Mouse (Mus musculus): ENCODE data around the gene Eva1c.
A peak's percentile ranks its signal among the peaks of the same experiment; 100 is the strongest.
"Not testable (repeated sequence)": the region's sequence is repeated elsewhere in the genome, so short reads cannot be mapped to it uniquely, and the experiment has no call there.

Gene Eva1c

DNA sequence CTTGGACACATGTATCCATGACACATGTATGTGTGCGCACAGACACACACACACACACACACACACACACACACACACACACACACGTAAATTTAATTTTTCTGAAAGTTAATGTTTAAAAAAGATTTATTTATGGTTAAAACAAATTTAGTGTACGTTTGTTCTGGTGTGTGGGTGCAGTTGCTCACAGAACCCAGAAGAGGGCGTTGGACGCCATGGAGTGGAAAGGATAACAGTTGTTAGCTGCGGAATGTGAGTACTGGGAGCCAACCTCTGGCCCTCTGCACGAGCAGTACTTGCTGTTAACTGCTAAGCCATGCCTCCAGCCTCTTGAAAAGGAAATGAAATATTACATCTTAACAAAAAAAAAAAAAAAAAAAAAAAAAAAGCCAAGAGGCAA, at the start of gene Eva1c:
TSS of gene Eva1c (plus strand) at position 263 of the 400 bp plus-strand sequence.
- DNase-seq (ENCODE audit: low spot score) = no peak

DNA sequence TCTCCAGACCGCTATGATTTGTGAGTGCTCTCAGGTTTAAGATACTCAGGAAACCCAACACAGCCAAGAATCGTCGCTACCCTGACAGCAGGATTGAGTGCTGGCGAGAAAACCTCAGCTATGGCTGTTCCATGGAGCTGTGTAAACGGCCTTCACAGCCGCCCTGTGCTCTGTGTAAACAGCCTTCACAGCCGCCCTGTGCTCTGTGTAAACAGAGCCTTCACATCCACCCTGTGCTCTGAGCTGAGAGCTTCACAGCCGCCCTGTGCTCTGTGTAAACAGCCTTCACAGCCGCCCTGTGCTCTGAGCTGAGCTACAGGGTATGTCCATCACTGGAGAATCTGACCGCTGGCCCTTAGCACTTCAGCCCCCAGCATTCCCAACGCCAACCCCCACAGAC, 46.7 kb upstream of the Eva1c start:
- no peak for DNase-seq (ENCODE audit: low spot score)

DNA sequence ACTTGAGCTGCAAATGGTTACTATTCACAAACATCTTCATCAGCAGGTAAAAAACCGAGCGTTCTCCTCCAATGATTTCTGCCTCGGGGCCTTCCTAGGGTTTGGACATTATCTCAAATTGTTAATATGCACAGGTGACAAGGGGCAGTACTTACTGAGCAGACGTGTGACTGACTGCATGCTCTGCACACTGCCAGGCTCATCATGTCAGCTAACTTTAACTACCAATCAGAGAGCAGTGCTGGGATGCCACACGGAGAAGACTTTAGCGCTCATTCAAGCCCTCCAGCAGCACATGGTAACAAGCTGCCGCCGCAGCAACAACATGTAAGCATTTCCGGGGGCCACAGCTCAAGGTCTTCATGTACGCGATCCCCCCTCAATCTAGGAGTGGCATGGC, 43.2 kb upstream of the Eva1c start:
- DNase-seq (ENCODE audit: low spot score) = no peak

DNA sequence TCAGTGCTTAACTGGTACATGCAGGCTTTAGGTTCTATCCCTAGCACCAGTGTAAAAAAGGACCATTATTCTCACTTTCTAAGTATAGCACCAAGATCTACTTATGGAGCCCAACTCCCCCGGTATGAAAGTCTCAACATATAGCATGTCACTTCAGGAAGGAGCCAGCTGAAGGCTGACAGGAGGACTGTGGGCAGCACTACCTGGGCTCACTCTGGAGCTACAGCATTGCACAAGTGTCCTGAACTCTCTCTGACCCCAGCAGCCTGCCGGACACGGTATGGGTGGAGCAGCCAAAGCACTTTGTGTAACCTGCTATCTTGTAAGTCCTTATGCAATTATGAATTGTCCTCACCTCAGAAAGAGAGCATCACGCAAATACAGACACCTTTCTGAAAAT, 41.3 kb upstream of the Eva1c start:
- DNase-seq (ENCODE audit: low spot score) = no peak

DNA sequence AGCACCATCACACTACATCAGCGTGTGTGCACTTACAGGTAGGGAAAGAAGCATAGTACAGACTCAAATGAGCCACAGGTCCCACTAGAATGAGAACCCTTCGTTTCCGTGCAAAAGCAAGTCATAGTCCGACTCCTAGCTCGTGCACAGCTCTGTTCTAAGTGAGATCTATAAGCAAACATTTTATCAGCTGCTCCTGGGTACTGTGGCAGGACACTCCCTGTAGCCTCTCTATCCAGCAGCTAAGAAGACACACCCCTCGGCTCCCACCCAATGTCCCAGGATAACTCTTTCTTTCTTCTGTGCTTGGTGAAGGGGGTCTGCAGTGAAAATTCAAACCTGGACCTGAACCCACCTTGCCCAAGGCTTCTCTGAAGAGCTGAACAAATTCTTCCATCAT, 37.9 kb upstream of the Eva1c start:
- no peak for DNase-seq (ENCODE audit: low spot score)

DNA sequence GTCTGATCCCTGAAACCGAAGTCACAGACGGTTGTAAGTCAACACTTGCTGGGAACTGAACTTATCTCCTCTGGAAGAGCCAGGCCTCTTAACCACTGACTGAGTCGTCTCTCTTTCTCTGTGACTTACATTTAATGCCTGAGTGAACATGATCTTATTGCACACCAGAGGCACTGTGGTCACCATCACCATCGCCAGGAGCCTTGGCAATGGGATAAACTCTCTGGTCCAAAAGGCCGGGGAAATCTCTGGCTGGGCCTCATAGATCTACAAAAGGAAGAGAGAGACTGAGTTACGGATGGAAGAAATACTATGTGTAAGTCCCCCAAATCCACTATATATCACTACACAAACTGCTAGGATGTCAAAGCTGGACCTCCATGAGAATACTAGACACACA, 35.6 kb upstream of the Eva1c start:
- DNase-seq (ENCODE audit: low spot score) = no peak

DNA sequence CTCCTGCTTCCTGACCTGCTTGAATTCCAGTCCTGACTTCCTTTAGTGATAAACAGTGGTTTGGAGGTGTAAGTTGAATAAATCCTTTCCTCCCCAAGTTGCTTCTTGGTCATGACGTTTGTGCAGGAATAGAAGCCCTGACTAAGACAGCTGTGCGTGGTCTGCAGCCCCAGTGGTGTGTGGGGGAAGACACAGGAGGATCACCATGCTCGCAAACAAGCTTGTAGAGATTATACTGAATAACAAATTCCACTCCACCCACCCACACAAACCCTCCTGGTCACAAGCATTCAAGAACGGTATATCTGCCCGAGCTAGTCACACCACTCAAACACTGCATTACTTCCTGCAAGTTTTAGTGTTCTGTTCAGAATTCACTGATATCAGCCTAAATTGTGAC, 34.5 kb upstream of the Eva1c start:
- DNase-seq (ENCODE audit: low spot score) = no peak

DNA sequence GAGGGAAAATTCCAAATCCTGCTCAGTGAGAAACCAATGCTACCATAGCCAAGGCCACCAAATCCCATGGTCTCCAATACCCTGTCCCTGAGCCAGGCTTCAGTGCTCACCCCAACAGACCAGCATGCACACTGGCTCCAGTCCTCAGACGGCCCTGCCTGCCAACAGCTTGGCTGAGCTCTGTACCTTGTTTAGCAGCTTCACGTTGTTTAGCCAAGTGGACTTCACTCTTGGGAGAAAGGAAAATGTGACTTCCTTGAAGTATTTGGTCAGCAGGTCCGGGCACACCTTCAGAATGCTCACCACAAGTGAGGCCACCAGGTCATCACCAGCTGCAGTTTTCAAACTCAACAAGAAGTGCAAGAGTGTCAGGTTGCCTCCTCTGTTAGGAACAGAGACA, 34.0 kb upstream of the Eva1c start:
- no peak for DNase-seq (ENCODE audit: low spot score)

DNA sequence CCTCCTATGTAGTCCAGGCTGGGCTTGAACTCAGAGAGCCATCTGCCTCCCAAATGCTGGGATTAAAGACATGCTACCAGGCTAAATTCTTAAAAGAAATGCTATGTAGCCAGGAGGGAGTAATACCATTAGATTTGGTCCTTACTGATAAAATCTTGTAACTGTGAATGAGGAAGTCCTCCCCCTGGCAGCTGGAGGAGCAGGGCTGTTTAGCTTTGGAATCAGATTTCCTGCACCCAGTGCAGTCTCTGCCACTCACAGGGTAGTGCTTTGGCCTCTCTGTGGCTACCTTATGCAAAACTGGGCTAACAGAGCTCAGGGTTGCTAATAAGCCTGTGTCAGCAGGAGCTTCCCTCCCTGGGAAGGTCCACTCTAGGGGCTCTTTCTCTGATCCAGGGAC, 31.8 kb upstream of the Eva1c start:
- DNase-seq (ENCODE audit: low spot score) = no peak

DNA sequence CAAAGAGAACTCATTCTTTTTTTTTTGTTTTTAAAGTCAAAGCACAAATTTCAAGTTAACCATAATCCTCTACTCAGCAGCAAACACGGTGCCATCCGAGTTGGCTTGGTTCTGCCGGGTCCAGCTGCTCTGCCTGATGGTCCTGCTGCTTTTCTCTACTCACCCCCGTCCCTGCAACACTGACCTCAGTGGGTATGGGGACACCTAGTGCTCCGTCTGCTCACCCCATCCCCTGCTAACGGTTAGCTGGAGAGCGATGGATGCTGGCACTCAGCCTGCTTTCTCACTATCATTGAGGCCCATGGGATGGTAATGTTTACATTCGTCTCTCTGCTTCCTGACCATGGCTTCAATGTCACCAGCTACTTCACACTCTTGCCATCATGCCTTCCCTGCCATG, 28.1 kb upstream of the Eva1c start:
- DNase-seq (ENCODE audit: low spot score) = no peak

DNA sequence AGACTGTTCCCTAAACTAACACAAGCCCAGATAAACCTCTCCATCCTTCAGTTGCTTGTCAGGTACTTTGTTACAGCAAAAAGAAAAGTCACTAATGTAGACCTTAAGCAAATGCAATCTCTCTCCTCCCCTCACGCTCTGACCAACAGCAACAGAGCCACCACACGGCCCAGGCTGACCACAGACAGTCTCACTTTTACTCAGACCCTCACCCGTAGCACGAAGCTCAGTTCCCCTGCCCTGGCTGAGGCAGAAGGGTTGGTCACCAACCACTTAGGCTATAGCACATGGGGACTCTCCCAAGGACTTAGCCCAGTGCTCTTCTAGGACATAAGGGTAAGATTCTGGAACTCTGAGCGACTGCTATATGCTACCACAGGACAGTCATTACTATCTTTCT, 27.7 kb upstream of the Eva1c start:
- no peak for DNase-seq (ENCODE audit: low spot score)

DNA sequence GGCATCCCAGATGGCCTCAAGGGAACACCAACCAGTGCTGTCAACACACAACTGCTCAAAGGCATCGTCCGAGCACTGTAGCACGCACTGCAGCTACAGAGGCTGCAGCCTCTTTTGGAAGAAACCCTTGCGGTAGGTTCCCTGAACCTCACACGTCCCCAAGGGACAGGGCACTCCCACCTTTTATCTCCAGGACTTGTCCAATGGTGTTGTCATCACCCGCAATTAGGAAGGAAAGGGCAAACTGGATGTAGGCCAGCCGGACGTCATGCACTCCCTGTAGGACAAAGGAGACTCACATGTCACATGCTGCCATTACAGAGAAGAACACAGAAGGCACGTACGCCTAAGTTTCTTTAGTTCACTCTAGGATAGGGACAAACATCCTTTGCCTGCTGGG, 26.7 kb upstream of the Eva1c start:
- no peak for DNase-seq (ENCODE audit: low spot score)

DNA sequence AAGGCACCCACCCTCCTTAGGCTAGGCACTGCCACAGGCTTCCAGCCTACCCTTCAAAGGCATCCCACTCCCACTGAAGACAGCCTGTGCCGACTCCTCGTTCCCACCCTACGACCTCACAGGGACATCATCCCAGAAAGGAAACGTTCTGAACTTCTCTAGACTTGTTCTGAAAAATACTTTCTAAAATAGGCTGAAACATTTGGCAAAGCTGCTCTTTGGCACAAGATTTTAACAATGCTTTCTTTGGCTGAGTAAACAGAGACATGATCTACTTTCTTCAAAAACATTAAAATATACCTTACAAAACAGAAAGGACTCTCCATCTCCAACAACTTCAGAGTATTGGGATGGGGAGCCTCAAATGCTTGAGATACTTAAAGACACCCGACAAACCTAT, 25.3 kb upstream of the Eva1c start:
- DNase-seq (ENCODE audit: low spot score) = no peak

DNA sequence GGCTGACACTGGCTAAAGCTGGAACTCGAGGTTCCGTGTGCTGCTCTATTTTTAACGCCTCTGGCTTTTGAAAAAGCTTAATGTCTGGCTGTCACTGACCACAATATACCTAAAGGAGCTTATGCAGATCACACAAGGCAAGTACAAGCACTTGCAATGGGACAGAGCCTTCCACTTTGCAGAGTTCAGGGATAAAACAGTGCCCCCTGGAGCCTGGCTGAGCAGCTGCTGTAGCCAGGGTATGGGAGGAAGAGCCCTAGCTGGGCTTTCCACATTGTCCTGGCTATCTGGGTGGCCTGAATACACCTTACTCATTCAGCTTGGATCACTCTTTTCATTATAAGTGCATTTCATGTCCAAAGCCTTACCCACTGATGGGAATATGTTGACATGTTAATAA, 24.6 kb upstream of the Eva1c start:
- DNase-seq (ENCODE audit: low spot score) = peak; percentile 60

DNA sequence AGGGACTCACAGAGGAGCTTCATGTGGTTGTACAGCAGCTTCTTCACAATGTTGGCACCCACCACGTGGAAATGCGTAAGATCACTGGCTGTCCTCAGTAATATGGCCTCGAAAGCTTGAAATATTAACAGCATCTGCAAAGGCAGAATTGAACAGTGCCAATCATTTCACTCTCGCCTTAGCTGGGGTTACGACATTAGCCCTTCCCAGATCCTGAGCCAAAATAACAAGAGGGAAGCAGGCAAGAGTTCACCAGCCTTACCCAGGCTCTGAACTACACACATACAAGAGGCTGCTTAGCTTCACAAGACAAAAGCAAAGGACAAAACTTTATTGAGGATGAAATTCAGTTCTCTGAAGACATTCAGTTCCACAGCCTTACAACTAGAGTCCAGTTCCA, 22.1 kb upstream of the Eva1c start:
- no peak for DNase-seq (ENCODE audit: low spot score)

DNA sequence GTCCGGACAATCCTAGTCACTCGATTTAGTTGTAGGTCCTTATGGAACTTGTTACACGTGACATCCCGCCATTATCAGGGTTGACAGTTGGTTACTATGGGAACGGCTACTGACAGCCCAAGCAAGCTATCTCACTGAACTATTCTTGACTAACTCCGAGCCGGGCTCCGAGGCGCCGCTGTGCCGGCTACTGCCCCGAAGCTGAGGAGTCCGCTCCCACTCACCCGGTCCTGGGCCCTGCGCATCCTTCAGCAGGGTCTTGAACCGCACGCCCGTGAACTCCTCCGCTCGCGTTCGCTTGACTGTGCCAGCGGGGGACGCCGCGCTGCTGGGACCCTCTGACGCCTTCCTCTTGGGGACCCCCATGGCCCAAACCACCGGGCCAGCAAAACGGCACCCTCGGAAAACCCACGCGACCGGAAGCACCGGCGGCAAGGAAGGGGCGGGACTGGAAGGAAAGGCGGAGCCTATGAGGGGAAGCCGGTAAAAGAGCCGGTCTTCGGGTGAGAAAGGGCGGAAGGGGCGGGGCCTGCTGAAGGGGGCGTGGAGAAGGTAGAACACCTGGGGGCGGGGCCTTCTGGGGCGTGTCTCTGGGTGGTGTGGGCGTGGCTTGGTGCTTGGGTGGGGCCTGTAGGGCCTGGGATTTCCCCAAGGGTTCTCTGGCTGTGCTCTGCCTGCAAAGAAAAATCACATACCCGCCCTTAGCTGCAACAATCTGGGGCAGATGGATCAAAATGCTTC, 16.4 kb upstream of the Eva1c start, which contains the start of gene Urb1:
TSS of gene Urb1 (minus strand) at position 439 of the 741 bp plus-strand sequence.
- DNase-seq (ENCODE audit: low spot score) = peak; percentile 99

DNA sequence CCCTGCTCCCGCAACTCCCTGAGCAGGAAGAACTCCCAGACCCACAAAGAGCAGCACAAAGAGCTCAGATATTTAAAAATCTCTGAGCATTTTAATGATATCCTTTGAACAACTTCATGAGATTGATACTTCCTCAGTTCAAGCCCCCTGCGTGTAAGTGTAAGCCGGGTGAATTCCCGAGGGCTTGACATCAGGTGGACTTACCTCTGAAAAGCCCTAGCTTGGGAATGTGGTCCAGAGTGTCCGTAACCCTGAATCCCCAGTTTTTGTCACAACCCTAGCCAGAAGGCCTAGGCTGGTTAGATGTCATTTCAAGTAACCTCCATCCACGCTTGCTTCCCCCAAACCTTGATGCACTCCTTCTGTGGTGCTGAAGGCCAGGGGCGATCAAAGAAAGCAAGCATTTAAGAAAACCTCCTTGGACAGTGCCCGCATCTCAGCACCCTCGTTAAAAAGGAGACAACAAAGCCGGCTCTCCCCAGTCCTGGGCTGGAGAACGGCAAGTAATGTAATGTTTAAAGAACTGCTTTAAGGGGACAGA, 15.7 kb upstream of the Eva1c start:
- no peak for DNase-seq (ENCODE audit: low spot score)

DNA sequence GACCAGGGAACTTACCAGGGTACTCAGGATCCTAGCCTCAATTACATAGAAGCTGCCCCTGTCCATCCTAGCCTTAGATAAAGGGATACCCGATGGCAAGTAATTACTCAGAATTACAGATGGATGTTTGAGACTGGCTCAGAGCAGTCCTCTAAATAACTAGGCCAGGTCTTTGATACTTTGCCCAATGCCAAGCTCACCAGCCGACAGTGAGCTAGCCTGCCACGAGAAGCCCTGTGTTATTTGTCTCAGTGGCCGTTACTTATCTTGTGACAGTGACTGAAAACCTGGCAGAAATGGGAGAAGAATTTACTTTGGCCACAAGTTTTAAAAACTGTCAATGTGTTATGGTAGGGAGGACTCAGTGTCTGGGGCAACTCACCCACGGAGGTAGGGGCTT, 14.4 kb upstream of the Eva1c start:
- DNase-seq (ENCODE audit: low spot score) = no peak

DNA sequence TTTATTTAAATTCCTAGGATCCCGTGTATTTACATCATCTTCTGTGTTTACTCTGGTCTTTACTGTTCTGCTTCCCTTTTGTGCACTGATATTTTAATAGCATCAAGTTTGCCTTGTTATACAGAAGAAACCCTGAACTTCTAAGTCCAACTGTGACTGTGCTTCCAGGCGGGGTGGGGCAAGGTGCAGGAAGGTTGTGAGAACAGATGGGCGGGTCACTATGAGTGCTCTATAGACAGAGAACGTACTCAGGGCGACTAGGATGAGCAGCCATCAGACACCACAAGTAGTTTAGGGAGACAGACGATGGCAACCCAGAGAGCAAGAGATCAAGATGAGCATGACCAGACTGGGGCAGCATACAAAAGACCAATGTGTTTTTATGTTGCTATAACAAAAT, 6.2 kb upstream of the Eva1c start:
- DNase-seq (ENCODE audit: low spot score) = no peak

DNA sequence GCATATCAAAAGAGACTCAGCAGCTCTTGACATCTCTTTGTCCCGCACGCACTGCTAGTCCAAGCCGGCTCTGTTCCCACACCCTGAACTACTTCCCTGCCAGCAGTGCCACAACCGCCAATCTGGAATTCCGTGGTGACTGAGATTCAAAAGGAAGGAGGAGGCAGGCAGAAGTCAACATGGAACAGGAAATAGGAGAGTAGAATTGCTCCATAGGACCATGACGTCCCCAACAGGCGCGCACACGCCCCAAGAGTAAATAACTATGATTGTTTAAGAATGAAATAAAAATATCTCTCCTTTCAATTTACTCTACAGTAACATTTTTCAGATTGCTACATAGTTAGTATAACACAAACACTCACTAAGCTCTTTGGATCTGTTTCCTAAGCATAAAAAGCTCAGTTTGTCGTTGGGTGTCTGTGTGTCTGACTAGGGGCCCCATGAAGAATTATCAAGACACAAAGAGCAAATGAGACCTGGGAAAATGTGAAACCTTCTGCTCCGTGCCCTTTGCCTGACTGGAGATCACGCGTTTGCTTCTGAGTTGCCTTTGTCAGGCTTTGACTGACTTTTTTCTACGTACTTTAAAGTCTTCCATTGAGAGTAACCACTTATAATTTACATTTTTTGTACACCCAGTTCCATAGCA, 5.3 kb upstream of the Eva1c start:
- DNase-seq (ENCODE audit: low spot score) = no peak

DNA sequence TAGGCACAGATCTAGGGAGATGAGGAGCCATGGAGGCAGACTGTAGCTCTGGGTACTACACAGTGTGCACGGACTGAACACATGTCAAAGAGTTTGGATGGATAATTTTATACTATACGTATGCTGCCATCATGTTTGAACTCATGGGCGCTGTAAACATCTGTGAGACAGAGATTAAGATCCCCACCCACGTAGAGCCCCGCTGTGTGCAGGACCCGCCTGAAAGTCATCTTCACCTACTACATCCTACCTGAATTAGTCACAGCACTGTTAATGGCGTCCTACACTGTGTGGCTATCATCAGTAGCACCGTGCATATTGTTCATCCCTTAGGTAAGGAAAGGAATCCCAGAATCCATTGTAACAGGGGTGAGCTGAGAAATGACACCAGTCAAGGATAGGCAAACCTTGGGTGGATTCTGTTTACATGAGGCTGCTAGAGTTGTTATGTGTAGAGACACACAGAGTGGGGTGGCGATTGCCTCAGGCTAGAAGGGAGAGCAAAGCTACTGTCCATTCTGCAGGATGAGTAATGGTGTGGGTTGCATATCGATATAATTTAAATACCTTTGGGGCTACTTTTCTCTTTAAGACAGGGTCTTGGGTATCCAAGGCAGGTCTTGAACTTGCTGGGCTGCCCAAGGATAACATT, 4.1 kb upstream of the Eva1c start:
- DNase-seq (ENCODE audit: low spot score) = no peak

DNA sequence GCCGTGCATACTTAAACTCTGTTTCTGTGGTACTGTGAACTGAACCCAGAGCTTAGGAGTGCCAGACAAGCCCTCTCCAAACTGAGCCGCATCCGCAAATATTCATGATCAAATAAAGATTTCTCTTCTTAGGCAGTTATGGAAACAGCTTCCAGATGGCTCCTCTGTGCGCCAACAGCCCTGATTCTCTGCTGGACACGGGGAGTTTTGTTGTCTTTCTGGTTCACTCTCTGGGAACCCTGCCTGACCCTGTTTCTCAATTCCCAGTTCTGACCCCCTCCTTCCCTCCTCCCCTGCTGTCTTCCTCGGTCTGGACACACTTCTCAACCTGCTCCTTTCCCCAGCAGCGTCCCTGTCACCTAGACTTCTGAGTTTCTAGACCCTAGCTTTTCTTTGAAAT, 3.5 kb upstream of the Eva1c start:
- no peak for DNase-seq (ENCODE audit: low spot score)

DNA sequence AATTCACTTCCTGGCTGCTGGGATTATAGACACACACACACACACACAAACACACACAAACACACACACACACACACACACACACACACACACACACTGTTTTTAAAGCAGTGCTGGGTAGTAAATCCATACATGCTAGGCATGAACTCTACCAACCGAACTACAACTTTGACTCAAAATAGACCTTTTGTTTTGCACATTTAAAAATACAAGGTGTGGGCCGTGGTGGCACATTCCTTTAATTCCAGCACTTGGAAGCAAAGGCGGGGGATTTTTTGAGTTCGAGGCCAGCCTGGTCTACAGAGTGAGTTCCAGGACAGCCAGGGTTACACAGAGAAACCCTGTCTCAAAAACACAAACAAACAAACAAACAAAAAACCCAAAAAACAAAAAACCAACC, 2.5 kb upstream of the Eva1c start:
- not testable (repeated sequence) for DNase-seq (ENCODE audit: low spot score)

Measured in retina, embryonic 14.5 days (tissue).